Mouse (Mus musculus): ENCODE measurements around the gene Ddn. TPM values are rescaled to one million over a fixed set of nuclear protein-coding genes. Genes with fewer than 3 reads are reported as not detected.
"Not testable (repeated sequence)": the region's sequence is repeated elsewhere in the genome, so short reads cannot be mapped to it uniquely, and the experiment has no call there.

The Ddn gene
- polyA plus RNA-seq, 1 experiment from 2014 or later: 0.13 TPM

DNA sequence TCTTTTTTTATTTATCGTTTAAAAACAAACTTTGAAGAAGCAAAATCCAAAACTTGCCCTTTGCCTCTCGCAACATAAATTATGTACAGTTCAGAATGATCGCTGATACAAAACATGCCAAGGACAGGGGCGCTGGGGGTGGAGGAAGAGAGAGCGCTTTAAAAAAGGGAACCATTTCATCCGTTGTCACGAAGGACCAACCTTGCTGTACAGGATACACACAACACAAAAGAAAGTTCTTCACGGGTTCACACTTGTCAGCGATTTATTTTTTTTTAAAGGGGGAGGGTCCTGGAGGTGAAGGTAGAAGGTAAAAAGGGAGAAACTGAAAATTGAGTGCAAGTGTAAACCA is 22.4 kb upstream of the Ddn start:
- no peak for DNase-seq (ENCODE audit: low spot score)

DNA sequence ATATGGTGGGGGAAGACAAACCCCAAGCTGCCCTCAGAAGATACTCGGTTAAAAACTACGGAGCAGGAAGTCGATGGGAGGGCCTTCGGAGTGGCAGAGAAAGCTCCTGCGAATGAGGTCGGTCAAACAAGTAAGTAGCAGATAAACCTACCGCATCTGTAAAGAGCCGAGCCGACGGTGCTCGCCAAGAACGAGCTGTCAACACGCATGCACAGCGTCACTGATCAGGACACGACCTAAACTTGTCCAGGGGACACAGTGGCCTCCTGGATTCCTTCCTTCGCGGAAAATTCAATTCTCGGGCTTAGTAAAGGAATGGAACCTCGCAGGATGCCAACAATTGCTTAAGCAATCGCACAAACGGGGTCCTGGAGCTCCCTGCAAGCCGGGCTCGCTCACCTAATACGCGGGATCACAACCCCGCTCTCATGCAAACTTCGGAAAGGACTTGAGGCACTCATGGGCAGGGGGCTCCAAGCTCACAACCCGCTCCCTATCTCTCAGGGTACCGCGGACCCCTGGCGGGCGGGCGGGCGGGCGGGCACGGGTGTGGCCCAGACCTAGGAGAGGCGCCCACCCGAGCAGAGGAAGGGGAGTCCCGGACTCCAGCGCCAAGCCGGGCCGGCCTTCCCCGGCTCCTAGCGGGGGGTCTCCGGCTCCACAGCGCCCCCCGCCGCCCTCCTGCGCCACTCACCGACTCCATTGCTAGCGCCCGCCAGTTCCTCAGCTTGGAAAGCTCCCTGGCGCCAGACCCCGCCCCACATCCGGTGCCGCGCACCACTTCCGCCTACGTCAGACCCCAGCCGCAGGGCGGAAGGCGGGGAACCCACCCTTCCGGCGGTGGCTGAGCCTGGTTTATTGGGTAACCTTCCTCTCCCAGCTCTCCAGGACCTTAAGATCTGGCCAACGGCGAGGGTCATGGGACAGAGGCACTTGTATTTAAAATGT is 21.7 kb upstream of the Ddn start, which contains the start of gene Prkag1:
TSS of gene Prkag1 (minus strand) at position 786 of the 948 bp plus-strand sequence.
- DNase-seq (ENCODE audit: low spot score): peak; percentile 98

DNA sequence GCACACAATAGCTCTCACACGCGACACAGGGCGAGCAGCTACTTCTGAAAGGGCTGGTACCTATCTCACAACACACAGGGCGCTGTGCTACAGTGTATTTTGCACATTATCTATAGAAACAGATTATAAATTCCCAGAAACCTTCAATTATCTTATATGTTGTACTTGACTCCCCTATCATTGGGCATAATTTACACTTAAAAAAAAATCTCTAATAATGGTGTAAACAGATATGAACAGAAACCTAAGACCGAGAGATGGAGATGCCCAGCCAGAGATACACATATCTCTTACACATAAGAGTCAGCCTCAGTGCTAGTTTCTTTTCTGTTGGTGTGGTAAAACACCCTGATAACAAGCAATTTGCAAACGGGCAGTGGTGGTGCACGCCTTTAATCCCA is 18.3 kb upstream of the Ddn start:
- DNase-seq (ENCODE audit: low spot score): no peak

DNA sequence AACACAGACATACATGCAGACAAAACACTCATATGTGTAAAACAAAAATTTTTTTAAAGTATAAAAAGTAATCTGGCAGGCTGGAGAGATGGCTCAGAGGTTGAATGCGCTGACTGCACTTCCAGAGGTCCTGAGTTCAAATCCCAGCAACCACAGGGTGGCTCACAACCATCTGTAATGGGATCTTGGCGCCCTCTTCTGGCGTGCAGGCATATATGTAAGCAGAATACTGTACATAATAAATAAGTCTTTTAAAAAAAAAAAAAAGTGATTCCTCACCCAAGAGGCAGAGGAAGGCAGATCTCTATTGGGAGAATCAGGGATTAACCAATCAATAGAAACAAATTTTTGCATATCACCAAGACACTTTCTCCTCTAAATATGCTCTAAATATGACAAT is 14.1 kb upstream of the Ddn start:
- DNase-seq (ENCODE audit: low spot score): no peak

DNA sequence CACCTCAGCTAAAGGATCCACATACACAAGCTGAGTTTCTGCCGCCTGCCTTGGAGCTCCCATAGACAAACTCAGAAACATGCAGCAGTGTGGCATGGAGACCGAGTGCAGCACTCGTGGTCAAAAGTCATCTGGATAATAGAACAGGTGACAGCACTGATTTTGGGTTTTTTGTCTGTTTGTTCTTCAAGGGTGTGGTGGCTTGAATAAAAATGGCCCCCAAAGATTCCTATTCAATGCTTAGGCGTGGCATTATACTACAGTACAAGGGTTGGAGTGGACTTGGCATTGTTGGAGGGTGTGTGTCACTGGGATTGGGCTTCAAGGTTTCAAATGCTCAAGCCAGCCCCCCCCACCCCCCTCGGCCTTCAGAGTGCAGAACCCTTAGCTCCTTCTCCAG is 12.9 kb upstream of the Ddn start:
- no peak for DNase-seq (ENCODE audit: low spot score)

DNA sequence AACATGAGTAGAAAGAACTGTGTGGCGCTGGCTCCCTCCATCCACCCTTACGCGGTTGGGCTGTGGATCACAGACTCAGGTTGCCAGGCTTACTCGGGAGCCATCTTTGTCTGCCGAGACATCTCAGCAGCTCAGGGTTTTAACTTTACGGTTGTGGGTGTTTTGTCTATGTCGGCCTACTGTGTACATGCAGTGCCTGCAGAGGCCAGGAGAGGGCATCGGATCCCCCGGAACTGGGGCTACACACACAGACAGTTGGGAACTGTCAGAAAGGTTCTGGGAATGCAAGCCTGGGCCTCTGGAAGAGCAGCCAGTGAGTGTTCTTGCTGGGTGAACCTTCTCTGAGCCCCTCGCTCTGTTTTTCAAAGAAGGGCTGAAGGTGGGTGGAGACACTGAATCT is 12.1 kb upstream of the Ddn start:
- DNase-seq (ENCODE audit: low spot score): peak; percentile 37

DNA sequence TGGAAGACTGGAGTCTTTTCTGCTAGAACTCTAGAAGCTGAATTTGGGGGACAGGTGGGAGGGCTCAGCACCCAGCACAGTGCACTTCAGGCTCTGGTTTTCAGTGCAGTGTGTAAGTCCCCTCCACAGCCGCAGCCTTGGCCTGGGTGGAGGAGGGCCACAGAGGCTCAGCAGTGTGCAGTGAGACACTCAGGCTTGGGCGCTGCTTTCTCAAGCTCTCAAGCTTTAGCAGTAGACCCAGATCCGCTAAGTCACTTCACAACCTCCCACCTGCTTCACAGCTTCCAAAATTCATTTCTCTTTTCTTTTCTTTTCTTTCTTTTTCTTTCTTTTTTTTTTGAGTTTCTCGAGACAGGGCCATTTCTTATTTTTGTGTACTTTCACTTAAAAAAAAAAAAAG is 11.6 kb upstream of the Ddn start:
- no peak for DNase-seq (ENCODE audit: low spot score)

DNA sequence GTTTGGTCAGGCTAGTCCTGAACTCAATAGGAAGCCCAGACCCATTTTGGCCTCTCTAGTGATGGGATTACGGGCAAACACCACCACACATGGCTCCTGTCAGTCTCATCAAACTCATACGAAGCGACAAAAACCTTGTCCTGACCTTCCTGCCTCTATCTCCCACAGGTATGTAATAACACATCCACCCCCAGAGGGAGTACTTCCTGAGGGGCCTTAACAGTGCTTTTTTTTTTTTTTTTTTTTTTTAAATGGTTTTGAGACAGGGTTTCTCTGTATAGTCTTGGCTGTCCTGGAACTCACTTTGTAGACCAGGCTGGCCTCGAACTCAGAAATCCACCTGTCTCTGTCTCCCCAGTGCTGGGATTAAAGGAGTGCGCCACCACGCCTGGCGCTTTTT is 8.9 kb upstream of the Ddn start:
- DNase-seq (ENCODE audit: low spot score): no peak

DNA sequence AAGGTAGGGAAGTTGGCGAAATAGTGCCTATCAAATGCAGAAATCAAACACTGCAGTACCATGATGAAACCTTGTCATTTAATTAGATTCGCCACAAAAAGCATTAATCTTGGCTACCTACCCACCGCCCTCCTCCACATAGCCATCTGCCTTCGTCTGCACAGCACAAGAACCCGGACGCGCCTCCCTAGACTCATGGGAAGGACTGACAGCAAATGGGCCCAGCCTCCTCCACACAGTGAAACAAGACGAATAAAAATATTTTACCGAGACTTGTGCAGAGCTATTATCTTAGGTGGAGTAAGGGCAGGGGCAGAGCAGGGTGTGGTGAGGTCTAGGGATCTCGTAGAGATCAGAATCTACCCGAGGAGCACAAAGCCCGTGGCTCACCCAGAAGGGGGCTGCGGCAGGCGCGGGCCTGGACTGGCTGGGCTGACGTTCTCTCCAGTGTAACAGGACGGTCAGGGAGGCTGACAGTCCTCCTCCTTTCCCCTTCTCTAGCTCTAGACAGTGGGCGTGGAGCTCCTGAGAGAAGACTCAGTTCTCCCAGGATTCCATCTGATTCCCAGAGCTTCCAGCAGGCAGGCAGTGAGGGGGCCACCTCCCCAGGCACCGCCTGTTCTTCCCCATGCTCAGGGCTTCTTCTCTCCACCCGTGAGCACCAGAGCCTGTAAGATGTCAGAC is 3.6 kb upstream of the Ddn start:
- no peak for DNase-seq (ENCODE audit: low spot score)

DNA sequence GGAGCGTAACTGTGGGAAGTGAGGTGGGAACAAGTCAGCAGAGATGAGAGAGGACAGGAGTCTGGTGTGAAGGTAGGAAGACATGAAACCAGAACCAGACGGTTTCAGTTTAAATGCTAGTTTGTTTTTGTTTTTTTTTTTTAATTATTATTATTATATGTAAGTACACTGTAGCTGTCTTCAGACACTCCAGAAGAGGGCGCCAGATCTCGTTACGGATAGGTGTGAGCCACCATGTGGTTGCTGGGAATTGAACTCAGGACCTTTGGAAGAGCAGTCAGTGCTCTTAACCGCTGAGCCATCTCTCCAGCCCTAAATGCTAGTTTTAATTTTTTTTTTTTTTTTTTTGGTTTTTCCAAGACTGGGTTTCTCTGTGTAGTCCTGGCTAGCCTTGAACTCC is 922 bp upstream of the Ddn start:
- DNase-seq (ENCODE audit: low spot score): not testable (repeated sequence)

DNA sequence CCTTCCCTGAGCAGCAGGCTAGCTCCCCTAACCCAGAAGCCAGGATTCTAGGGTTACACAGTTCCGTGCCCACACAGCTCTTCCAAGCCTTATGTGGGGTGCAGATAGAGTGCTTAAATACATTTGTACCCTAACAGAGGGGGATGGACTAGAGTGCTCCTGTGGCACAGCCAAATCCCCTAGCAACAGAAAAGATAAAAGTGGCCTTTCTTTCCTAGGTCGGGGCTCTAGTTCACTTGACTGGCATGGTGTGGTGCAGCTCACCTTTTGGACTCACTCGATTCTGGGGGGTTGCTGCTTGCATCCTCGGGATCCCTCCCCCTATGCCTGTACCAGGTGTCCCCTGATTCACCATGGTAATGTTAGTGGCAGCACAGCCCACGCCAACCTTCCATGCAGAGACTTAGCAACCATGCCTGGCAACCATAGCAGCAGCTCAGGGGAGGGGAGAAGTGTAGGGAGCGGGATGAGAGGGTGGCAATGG is 597 bp downstream of the Ddn start:
- DNase-seq (ENCODE audit: low spot score): no peak

DNA sequence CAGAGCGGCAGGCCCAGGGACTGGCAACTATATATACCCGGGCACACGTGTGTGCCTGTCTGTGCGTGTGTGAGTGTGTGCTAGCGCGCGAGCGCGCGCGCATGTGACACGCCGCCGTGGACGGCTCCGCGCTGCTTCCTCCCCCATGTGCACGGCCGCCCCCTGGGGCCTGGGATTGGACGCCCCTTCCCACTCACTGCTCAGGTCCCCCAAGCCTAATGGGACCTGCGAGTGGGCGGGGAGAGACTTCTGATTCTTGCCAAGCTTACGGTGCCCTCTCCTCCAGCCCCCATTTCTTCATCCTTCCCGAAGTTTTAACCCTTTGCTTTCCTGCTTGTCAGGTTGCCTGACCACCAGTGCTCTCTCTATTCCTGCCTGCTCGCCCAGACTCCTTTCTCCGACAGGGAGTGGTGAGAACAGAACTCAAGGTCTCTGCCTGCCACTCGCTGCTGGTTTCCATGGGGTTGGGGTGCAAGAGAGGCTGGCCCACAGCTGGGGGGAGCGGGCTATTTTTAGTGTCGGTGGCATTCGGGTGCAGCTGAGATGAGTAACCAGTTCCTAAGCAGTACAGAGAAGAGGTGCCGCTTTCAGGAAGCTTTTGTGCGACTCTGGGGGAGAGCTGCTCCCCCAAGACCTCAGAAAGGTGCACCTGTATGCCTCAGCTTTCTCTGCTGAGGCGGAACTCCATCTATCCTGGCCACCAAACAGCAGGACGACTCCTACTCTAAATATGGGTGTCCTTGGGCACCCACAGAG is 1.2 kb downstream of the Ddn start:
- peak; percentile 80 for DNase-seq (ENCODE audit: low spot score)

DNA sequence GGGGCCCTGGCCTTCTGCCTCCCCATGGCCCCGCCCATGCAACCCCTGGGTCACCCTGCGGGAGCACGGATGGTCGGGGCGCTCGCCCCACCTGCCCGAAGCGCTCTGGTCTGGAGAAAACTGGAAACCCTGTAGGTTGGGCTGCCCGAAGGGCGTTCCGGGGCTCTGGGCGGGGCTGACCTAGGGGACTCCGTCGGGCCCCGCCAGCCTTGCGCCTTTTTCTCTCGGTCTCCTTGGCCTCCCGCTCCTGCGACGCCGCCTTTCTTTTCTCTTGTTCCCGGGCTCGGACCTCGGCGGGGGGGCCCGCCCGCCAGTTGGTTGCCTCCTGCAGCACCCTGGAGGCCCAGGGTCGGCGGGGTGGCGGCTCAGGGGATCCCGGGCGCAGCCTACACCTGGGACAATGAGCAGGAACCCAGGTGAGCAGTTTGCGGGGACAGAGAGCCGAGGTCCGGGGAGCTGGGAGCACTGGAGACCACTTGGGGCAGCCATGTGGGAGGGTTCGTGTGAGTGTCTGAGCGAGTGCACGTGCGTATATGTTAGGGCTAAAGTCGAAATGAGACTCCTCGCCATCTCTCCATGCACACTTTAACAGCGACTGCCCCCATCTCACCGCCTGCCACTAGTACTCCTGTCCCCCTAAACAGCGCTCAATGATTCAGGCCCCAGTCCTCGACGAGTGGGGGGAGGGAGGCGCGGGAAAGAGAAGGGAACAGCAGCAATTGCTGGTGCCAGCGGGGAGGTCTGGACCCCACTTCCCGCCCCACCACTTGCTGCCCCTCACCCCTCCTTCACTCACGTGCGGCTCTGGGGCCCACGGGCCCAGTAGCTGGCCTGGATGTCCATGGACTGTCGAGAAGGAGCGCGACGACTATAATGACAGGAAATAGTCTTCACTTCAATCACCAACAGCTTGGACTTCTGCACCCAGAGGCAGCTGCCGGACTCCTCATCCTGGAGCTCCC is 2.2 kb downstream of the Ddn start:
- DNase-seq (ENCODE audit: low spot score): no peak

DNA sequence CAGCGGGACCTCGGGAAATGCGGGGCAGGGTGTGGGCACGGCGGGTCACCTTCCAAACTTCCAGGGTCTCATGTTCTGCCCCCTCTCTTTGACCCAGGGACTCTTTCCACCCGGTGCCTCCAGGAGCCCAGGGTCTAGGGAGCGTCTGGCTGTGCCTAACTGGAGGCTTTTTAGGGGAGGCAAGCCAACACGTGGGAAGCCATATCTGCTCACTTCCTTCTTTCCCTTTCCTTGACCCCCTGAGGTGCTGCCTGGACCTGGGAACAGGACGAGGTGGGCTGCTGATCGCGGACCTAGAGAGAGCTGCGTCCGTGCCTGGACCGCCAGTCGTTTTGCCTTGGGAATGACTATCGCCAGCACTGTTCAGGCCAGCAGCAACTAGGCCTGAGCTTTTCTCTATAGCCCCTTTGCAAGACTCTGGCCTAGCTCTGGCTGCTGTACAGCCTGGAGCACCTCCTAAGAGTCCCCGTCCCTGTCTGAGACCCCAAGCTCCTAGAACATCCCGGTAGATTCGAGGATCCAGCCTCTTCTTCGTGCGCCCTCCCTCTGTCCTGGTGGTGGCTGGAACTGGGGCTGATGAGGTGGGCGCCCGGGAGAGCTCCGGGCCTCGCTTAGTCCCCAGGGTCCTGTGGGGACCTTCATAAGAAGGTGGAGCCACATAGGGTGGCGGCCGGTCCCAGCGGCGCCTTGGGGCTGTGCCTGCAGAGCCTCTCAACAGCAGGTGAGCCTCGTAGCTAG is 3.0 kb downstream of the Ddn start:
- DNase-seq (ENCODE audit: low spot score): no peak

DNA sequence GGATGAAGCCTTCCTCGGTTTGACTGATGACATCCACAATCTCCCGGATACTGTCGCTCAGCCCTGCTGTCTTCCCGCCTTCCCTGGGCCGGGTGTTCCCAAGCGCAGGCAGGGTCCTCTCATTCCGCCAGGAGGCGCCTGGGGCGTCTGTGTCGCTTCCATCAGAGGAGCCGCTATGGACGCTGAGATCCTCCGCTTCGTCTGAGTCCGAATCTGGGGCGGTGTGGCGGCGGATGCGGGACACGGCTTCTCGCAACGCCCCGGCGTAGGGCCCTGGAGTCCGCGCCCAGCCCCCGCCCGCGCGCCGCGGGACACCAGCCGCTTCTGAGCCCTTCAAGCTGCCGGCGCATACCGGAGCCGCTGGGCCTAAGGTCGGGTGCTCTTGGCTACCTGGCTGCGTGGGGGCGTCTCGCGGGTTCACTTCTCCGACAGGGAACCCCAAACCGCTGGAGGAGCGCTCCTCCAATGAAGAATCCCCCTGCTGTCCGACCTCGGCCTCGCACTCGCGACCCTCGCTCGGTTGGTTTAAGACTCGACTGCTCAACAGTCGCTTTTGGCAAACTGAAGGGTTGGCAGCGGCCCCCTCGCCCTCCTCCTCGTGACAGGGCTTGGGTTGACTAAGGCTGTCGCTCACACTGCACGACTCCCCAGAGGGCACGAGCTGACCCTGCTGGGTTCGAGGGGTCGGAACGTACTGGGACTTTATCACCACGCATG is 3.8 kb downstream of the Ddn start:
- peak; percentile 49 for DNase-seq (ENCODE audit: low spot score)

DNA sequence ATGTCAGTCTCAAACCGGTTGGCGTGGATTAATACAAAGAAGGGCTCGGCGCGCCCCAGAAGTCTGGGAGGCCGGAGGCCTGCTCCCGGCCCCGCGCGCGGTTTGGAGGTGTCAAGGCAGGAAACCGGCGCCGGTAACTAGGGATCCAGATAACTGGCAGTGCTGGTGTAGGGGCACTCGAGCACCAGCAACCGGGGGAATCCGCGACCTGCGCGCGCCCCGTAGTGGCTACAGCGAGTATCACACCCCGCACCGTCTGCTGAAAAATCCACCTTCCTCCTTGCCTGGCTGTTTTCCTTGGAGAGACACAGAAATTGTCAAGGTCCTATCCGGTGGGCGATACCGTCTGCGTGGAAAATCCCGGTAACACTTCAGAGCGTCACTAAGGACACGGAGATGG is 5.2 kb downstream of the Ddn start:
- DNase-seq (ENCODE audit: low spot score): peak; percentile 76

DNA sequence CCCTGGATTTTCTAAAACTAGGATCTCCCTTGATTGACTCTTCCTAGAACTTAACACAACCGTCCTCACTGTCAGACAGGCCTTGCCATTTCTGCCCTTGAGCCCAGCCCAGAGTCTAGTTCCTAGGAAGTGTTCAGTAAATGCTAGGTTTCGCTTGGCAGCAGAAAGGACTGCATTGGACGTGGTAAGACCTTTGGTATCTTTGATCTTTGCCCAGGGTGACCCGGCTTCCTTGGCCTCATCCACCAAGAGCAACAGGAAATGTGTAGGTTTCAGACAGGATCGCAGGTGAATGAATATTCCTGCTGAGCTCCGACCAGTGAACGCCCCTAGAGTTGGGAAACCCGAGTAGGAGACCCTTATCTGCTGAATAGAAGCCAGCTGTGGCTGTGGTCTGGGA is 6.4 kb downstream of the Ddn start:
- DNase-seq (ENCODE audit: low spot score): no peak

DNA sequence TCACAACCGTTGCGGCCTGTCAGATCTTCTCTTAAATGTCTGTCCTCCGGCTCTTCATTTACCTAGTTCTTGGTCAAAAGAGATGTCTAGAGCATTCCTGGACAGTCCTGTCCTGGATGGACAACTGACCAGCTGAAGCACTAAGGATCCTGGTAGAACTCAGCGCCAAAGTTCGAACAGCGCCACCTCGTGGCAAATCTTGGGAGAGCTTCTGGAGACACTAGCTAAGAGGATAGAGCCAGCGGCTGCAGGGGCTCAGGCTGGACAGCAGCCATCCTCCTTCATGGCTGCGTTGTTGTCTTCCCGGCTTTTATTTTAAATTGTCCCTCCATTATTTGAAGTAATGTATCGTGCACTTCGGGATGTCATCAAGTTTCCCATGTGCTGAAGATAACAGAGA is 9.9 kb downstream of the Ddn start:
- DNase-seq (ENCODE audit: low spot score): peak; percentile 71

DNA sequence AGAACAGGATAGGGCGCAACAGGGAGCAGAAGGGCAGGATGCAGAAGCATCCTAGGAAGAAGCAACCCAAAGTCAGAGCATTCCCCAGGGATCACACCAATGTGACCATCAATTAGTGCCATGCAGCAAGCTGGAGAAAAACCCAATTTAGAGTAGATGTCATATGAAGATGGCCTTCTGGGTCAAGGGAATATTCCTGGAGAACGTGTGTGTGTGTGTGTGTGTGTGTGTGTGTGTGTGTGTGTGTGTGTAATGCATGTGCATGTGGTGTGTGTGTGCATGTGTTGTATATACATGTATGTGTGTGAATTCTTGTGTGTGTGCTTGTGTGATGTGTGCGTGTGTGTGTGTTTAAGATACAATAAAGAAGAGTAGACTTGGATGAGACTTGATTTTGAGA is 10.4 kb downstream of the Ddn start:
- no peak for DNase-seq (ENCODE audit: low spot score)
